Mouse (Mus musculus): ENCODE measurements around the gene Prkch.

- TF ChIP-seq CTCF (IDR thresholded peaks at IDR 0.05; ENCODE audit: extremely low read depth, insufficient read depth, insufficient read length, insufficient replicate concordance) (no peak), POLR2A (IDR thresholded peaks at IDR 0.05; ENCODE audit: low read depth, low read length) (no peak)
Measured at GRCm38 (mm10) chr12:73609676-73610545, 25.3 kb downstream of the Prkch start.

Measured in spleen, adult 2 months (tissue).